Mouse (Mus musculus): ENCODE results near the gene Cfap58.

The Cfap58 gene

DNA sequence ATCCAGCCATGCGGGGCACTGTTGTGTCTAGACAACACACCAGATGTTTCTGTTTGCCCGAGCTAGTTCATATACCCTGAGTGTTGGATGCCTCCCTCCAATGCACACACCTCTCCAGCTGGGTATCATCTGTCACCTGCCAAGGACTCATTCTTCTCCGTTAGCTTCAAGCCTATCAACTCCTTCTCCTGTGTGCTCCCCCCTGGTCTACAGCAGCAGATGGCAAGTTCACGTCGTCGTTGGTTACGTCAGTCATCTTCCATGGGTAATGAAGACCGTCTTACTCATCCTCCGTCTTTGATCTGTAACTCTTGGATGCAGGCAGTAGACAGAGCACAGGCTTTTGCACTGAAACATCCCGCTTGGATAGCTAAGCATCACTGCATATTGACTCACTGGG lies 42.8 kb downstream of the Cfap58 start:
- DNase-seq = no peak

DNA sequence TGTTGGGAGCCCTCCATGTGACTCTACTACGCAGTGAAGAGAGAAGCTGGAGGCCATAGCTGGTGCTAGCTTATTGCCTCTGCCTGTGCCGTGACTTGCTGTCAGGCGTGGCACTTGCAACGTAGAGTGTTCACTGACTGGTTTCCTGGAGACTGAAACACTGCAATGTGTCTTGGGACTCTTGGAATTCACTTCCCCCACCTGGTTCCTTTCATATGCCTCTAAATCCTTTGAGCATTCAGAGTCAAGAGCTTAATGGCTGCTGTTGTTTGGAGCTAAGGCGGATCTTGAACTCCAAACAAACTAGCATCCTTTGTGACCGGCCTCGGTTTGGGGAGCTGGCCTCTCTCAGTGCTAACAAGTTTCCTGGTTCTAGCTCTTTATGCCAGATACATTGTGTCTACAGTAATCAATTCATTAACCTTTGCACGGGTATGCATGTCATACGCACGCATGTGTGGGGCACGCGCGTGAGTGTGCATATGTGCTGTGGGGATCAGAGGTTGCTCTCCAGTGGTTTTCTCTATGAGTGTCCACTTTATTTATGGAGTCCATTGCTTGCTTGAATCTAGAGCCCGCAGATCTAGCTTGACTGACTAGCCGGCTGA lies 48.2 kb downstream of the Cfap58 start:
- DNase-seq = no peak

DNA sequence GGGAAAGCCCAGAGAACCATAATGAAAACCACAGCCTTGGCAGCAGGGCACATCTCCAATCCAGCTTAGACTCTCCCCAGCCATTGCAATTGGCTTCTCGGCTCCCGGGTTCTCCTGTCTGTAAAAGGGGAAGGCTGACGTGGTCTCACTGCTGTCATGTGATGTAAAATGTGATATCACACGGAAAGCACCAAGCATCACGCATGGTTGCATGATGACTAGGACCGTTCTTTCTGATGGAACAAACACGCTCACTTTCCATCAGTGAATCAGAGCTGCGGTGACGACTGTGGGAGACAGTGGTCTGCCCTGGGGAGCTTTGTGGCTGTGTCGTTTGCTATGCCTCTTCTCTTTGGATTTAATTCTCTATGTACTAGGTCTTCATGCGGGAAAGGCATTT lies 50.5 kb downstream of the Cfap58 start:
- DNase-seq = no peak

DNA sequence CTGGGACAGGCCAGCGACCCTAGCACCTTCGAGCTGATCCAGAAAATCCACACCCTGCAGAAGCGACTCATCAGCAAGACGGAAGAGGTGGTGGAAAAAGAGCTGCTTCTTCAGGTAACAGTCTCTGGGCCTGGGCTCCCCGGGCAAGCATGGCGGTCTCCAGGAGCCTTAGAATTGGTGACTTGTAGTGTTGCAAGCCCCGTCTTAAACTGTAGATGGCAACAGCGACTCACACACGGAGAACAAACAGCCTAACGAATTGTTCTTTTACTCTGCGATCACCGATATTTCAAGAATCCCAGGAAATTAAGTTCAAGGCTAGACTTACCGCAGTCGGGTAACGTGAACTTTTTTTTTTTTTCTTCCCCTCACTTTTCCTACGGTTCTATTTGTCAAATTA lies 51.0 kb downstream of the Cfap58 start:
- DNase-seq = no peak

DNA sequence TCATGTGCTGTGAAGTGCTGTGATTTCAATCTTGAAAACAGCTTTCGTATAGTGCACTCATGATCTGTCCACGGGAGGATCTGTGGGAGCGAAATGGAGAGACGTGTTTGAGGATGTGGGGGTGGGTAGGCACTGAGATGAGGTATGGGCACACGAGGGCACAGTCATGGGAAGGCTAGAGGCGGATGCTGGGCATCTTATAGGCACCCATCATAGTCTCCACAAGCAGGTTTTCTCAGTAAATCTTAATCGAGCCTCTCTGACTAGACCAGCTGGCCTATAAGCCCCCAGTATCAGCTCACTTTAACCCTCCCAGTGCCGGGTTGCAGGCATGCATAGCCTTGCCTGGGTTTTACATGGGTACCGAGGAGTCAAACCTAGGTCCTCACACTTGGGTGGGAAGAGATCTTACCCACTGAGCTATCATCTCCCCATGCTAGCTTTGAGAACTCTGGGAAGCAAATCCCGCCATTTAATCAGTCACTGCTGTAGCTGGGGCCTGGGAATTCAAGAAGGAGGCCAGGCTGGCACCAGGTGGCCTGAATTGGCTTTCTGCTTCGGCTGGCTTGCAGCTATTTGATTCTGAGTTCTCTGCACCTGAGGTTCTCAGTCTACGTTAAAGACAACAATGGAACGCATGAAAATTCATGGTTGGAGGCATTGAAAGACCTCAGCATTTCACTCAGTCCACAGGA lies 51.6 kb downstream of the Cfap58 start:
- DNase-seq = no peak

DNA sequence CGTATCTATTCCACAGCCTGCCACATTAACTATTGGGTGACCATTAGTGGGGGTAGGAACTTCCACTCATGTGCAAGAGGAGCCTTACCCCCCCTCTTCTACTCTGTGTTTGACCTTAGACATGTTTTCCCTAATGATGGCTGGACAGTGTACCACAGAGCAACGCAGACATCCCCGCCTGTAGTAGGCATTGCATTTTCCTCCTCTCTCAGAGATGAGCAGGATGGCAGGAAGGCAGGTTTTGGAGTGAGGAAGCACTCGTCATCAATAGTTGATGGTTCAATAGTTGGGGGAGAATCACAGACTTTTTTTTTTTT lies 52.1 kb downstream of the Cfap58 start:
- no peak for DNase-seq

DNA sequence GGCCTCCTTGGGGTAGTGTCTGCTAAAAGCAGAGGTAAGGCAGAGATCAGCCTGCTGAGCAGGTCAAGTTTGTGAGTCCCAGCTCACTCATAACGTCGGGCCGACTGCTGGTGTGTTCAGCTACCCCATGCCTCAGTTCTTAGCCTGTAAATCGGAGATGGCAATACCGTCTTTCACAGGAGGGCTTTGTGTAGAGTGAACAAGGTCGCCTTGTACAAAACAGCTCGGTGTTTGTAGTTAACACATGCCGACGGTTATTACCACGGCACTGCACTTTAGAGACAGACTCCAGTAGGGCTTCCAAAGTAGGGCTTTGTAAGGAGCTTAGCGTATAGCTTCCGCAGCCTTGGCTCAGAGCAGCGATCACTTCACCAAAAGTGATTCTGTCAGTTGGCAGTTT lies 63.8 kb downstream of the Cfap58 start:
- no peak for DNase-seq

DNA sequence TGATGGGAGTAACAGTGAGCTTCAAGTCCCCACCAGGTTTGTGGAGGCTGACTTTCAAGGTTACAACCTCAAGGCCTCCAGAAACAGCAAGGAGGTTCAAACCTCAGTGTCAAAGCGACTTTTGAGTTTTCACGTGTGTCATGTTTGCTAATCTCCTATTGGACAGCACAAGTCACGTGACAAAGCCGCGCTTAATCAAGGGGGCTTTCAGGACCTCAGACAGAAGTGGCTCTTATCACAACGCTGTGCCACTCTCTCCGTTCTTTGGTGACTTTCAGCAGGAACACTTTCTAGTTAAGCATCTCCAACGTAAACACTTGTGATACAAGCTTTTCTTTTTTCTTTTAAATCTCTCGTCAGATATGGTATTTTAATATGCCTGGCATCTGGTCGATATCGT lies 64.3 kb downstream of the Cfap58 start:
- no peak for DNase-seq

DNA sequence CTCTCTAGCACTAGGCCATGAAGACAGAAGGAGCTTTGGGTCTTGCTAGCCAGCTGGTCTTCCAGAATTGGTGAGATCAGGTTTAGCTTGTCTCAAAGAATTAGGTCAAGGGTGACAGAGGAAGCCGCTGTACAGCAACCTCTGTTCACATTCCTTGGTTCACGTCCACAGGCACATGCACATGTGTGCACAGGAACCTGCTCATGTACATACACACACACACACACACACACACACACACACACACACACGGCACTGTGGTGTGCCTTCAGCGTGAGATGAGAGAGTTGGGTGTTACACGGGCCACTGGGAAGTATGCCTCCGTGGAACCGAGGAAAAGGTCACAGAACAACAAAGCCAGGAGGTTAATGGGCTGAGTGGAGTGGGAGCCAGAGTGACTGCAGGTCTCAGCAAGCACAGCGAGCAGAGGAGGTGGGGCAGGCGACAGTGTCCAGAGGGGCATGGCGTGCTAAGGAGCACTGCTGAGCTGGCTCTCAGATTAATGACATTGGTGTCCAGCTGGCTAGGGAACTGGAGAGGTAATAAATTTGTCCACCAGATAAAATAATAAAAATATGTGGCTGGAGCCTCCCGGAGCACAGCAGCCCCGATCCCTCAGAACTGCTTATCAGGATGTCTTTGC lies 71.4 kb downstream of the Cfap58 start:
- DNase-seq = no peak

DNA sequence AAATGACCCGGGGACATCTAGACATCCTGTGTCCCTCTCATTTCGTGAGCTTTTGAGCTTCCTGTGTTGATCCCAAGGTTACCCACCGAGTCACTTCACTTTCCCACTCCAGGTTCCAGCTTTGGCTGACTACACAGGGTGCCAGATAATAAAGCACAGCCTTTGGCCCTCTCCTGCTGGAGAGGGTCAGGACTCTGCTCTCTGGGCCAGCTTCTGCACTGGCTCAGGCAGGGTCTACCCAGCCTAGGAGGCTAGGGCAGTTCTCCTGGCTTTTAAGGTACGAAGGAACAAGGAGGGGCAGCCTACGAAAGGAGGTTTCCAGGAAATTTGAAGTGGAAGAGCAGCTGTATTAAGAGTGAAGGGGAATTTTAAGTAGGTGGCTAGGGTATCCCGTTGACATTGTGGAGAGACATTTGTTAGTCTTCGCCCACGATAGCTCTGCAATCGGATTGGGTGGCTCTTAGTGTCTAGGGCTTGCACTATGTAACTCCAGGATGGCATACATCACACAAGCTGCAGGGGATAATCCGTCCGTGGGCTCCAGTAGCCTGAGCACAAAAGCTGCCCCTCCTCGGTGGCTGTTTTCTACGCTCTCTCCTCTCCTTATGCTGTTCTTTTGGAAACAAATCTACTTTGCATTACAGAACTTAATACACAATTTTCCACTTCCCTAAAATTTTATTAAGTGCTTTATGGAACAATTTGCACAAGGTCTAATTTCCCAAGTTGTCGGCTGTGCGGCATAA lies 72.3 kb downstream of the Cfap58 start:
- no peak for DNase-seq

DNA sequence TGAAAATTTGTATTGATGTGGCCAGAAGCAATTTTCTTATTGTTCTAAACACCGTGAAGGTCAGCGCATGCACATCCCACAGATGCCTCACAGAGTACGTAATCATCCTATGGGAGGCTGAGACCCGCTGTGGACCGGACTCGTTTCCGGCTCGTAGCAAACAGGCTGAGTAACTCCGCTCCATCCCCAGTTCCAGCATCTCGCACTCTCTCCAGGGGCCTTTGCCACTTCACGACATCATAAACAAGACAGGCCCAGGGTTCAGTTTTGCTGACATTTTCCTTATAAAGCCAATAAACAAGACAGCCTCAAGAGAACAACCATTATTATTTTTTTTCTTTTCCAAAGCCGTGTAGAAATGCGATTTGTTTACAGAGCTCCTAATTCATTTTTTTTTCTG lies 82.6 kb downstream of the Cfap58 start:
- no peak for DNase-seq

DNA sequence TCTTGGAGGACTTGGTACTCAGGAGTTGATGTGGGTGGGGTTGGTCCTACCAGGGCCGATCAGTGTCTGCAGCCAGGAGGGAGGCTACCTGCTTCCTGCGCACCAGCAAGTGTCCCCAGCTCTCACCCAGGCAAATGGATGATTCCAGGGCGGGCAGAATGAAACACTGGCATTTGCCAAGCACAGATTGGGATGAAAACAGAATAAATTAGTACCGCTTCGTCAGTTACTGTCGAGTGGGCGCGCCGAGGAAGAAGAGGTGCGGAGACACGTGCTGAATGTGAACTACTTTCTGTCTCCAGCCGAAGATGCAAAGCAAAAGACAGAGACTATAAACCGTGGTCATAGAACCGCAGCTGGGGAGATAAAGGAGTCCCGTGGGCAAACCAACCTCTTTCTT lies 84.0 kb downstream of the Cfap58 start:
- DNase-seq = no peak

DNA sequence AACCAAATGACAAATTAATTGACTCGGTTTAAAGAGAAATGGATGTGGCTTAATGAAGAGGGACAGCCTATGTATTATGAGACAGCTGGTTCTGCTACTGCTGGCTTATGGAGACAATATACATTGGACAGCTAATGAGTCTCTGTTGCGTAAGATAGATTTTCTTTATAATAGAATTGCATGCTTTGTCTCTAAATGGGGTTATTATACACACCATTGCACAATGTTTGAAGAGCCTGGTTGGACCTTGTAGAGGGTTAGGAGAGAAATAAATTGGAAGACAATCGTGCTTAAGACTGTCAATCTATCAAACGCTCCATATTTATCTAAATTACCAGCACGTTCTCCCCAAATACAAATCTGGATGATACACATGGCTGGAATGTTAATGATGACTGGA lies 85.3 kb downstream of the Cfap58 start:
- DNase-seq = no peak

DNA sequence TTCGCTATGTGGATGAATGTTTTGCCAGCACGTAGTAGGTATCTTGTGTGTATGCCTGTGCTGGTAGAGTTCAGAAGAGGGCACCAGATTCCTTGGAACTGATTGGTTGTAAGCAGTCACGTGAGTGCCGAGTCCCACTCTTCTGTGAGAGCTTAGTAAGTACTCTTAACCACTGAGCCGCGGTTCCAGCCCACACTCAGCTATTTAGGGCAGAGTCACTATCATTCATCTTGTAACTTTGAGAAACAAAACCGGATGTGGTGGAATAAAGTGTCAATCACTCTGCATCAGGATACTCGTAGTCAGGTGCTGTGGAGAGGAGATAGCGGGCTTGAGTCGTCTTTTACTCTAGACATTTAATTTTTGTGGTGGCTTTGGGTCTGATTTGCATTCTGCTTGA lies 86.3 kb downstream of the Cfap58 start:
- peak; percentile 30 for DNase-seq

DNA sequence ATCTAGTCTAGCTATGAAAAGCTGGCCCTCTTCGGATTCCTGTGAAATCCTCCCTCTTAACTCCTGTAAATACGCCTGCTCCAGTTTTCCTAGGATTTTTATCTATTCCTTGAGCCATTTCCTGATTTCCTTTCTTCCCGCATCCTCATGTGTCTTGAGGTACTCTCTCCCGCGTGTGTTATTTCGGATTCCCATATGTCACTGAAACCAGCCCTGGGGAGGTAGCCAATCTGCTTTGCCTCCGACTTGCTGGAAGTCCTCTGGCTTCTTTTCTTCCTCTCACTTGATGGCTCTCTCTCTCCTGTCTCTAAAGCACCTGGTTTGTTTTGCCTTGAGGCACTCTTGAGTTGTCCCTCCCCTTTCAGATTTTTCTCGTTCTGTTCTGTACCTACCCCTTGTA lies 87.9 kb downstream of the Cfap58 start:
- DNase-seq = no peak

DNA sequence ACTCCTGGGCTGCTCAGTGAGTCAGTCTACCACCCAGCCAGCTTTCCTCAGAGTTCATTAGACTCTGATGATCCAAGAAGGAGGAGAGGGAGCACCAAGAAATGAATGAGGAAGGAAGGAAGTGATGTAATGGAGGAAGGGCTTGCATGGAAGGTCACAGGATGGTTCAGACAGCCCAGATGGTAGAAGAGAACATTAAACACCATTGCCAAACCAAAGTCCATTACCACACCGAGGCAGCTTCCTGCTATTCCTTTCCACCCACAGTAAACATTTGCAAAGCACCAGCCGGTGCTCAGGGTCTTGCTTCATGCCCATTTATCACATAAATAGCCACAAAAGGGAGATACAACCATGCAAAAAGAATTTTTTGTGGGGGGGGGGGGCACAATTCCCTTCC lies 89.4 kb downstream of the Cfap58 start:
- no peak for DNase-seq

DNA sequence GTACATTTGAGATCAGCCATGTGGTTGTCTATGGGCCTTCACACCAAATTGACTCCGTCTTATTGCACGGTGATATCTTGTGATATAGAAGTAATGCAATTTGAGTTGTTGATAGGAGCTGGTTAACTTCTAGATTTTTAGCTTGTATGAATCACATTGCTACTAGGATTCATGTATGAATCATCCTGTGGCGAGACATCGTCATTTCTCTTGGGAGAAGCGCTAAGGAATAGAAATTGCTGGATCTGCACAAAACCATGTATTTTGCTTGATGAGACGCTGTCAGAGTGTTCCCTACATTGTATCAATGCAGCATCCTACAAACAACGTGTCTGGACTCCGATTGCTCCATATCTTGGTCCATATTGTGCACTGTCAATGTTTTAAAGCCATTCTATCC lies 102.1 kb downstream of the Cfap58 start:
- no peak for DNase-seq

DNA sequence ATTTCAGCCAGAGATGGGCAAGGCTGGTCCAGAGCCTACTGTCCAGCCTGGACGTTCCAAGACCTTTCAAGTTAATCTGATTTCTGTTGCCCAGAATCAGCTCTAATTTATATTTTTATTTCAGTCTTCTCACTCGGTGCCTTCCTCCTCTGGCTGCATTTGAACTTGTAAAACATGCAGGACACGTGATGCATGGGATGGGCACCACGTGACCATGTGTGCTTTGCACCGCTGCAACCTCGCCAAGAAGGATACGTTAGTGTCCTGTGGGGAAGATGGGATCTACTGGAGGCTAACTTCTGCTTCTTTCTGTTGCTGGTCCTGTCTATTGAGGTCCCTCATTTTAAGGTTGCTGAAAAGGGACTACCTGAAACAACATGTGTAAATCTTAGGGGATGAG lies 109.8 kb downstream of the Cfap58 start:
- no peak for DNase-seq

DNA sequence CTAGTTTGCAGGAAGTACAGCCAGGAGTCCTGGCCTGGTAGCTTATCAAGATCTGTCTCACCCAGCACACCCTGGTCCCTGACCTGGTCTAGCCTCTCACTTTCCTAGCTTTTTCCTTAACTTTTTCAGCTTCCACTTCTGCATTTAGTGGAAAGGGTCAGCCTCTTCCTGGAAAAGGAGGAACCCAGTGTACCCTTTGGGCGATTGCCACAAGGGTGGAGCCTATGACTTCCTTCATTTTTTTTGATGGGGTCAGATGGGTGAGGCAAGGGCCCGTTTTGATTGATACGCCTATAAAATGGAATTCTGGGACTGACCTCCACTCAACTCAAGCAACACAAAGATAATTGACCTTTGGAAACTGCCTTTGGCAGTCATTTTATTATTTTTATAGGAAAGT lies 111.9 kb downstream of the Cfap58 start:
- no peak for DNase-seq

DNA sequence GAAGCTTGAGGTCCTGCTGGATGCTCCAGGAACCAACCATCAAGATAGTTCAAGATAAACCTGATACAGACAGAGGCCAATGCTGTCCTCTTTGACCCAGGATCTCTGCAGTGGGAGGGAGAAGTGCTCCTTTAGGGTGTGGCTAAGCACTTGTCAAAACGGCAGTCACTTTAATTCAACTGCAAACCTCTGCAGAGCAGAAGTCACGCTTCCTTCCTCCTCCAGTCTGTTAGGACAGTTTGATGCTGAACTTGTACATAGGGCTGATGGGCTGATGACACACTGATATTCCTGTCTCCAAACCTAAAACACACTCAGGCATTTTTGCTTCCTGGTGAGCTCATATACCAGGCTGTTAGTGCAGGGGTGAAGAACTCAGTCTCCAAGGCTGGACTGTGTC lies 125.8 kb downstream of the Cfap58 start:
- no peak for DNase-seq

DNA sequence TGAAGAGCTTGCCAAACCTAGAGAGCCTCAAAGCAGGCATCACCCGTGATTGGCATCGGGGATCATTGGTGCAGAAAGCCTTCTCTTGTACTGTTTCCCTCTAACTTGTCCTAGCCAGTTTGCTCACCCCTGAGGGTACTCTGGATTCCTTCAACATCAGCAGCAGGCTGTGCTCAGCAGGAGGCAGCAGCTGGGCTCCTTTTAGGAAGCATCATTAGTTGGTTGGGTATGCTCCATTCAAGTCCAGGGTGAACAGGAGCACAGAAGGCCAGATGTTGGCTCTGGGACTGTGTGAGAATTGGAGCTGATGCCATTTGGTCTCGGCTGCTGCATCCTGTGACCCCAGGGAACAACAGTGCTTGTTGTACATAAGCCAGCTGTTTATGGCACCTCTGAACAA lies 142.2 kb downstream of the Cfap58 start:
- DNase-seq = no peak

DNA sequence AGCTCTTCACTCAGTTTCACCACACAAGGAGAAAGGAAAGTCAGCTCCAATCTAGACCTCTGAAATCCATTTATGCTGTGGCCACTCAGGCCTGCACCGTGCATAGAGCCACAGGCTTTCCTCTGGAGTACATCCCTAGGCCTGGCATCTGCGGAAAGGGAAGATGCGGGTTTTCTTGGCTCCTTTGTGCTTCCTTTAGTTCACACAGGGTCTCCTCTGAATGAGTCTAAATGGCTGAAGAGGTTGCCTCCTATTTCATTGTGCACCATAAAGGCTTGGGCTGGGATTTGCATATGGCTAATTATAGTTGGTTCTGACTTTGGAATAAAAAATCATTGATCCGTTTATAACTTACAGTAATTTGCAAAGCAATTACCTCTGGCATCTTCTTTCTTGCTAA lies 144.0 kb downstream of the Cfap58 start:
- no peak for DNase-seq
